Mouse (Mus musculus): ENCODE measurements around the gene Ahnak2.

DNA sequence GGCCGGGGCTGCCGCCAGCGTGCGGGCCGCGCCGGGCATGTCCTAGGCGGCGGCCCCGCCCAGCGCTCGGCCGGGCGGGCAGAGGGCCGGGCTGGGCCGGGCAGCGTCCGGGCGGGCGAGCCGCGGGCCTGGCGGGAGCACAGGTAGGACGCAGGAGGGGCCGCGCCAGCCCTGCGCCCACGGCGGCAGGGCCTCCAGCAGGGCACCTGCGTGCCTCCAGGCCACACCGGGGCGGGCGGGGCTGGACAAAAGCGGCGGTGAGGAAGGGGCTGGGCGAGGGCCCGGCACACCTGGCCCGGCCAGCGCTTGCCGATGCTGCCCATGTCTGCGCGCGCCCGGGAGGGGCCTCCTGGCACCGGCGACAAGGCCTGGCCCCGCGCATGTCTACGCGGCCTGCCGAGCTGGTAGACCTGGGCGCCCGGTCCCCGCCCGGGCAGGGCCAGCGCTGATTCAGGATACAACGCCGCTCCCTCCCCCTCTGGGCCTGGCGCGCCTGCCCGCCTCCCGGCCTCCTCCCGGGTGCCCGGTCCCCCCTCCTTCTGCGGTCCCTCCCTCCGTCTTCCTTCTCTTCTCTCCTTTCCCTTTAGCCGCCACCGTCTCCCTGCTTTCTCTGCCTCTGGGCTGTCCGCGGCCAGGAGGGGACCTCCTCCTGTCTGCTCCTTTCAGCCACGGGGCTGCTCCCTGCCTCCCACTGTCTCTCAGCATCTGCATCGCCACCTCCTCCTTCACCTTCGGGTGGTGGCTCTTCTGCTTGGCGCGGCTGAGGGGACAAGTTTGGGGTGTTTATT, 80.0 kb downstream of the Ahnak2 start:
- TF ChIP-seq CTCF (IDR thresholded peaks at IDR 0.05; ENCODE audit: extremely low read depth, insufficient read depth, low read length) (no peak), POLR2A (IDR thresholded peaks at IDR 0.05; ENCODE audit: extremely low read depth, insufficient read depth, low read length) (0 out of 2 replicates have a peak, but pooled peaks have one; percentile 9)

Measured in cortical plate, adult 2 months (tissue).